Comparison of ENCODE assay signal across 8 mouse cellular contexts in genomic region chr7:80197941-80198778, GRCm38 (mm10). TPM values are rescaled to one million over a fixed set of nuclear protein-coding genes. Genes with fewer than 3 reads are reported as not detected.
DNase-seq lines count a peak whose midpoint lies in the region; ATAC-seq lines count a peak whose summit lies in the region.

No protein-coding gene starts in this region.

- WGBS in forebrain, embryonic 16.5 days: under 1% methylated on average over 63 of the region's 74 CpGs
- under 1% methylated on average over 65 of the region's 74 CpGs for WGBS in lung, embryonic 16.5 days

- no peaks in the 10 kb centered on the region for H3K36me3 ChIP-seq in forebrain, embryonic 16.5 days (ENCODE audit: control insufficient read depth, insufficient read depth)
- no peaks in the 10 kb centered on the region for H3K36me3 ChIP-seq in lung, embryonic 16.5 days (ENCODE audit: control insufficient read depth, insufficient read depth, low read length)

- H3K4me1 ChIP-seq in forebrain, embryonic 16.5 days (replicated peaks; ENCODE audit: control insufficient read depth, insufficient read depth, low read length): peaks cover 66% of the 10 kb centered on the region
- H3K4me1 ChIP-seq in lung, embryonic 16.5 days (replicated peaks; ENCODE audit: control insufficient read depth, insufficient read depth, low read length): peaks cover 24% of the 10 kb centered on the region

- intact Hi-C loops in heart, postnatal 36 days (cut with DNase I): loop anchor here (2.0 kb wide), 1 partner anchor 15 kb away; no protein-coding TSS in a partner anchor

- peak overlapping the region; percentile 79 for H3K9ac ChIP-seq in forebrain, embryonic 16.5 days (replicated peaks; ENCODE audit: low read depth, low read length)
- peak overlapping the region; percentile 86 for H3K9ac ChIP-seq in lung, embryonic 16.5 days (ENCODE audit: low read length)

- ATAC-seq in forebrain, embryonic 16.5 days: peak; percentile 85
- peak; percentile 94 for ATAC-seq in lung, embryonic 16.5 days (ENCODE audit: low read depth)

- H3K9me3 ChIP-seq in forebrain, embryonic 16.5 days (ENCODE audit: control insufficient read depth, low read length): no peaks in the 10 kb centered on the region
- H3K9me3 ChIP-seq in lung, embryonic 16.5 days (ENCODE audit: control insufficient read depth, low read length): no peaks in the 10 kb centered on the region

- peak overlapping the region; percentile 85 for H3K4me2 ChIP-seq in forebrain, embryonic 16.5 days (ENCODE audit: low read length)
- peak overlapping the region; percentile 75 for H3K4me2 ChIP-seq in lung, embryonic 16.5 days (ENCODE audit: low read depth, low read length)

- H3K4me3 ChIP-seq in forebrain, embryonic 16.5 days (replicated peaks; ENCODE audit: low read length): peak overlapping the region; percentile 65
- H3K4me3 ChIP-seq in lung, embryonic 16.5 days (ENCODE audit: low read length): peak overlapping the region; percentile 85

- peak overlapping the region; percentile 93 for H3K27ac ChIP-seq in forebrain, embryonic 16.5 days (ENCODE audit: low read length)
- H3K27ac ChIP-seq in lung, embryonic 16.5 days (ENCODE audit: low read length): peak overlapping the region; percentile 86

- peak; percentile 84 for DNase-seq in ES-CJ7 (ENCODE audit: low read depth, low spot score)
- peak; percentile 76 to 77 for DNase-seq in cerebellum, adult 18-20 months
- peak; percentile 66 to 79 for DNase-seq in heart, postnatal 36 days
- peak; percentile 71 for DNase-seq in layer of hippocampus, adult 9-11 months
- peak; percentile 67 for DNase-seq in ovary, postnatal 10 days (ENCODE audit: low spot score)
- DNase-seq in thymus, postnatal 10 days (ENCODE audit: low spot score in 2 of 2): peak; percentile 67 to 69

- H3K27me3 ChIP-seq in forebrain, embryonic 16.5 days (replicated peaks; ENCODE audit: control insufficient read depth, insufficient read depth, low read length): no peaks in the 10 kb centered on the region
- H3K27me3 ChIP-seq in lung, embryonic 16.5 days (ENCODE audit: control insufficient read depth, insufficient read depth, low read depth, low read length): no peaks in the 10 kb centered on the region

RNA-seq across cellular contexts. Expression of gene Sema4b, which starts 11.5 kb away (rescaled TPM):
- polyA plus RNA-seq in forebrain, embryonic 16.5 days (2015; fragmentation: Nextera tagmentation; extraction: Ambion mirVana): 20.6 and 26.6 TPM in 2 replicates
- total RNA-seq in heart, postnatal 36 days (2021): 10 to 100 TPM; 12.1 to 12.4 TPM
- polyA plus RNA-seq in lung, embryonic 16.5 days (2015; fragmentation: Nextera tagmentation; extraction: Ambion mirVana): 15.8 and 16.3 TPM in 2 replicates

RNA-seq across cellular contexts. Expression of gene Cib1, which starts 34.5 kb away (rescaled TPM):
- 26.5 and 26.7 TPM in 2 replicates for polyA plus RNA-seq in forebrain, embryonic 16.5 days (2015; fragmentation: Nextera tagmentation; extraction: Ambion mirVana)
- 10 to 100 TPM; 15.6 to 16.3 TPM for total RNA-seq in heart, postnatal 36 days (2021)
- polyA plus RNA-seq in lung, embryonic 16.5 days (2015; fragmentation: Nextera tagmentation; extraction: Ambion mirVana): 88.4 and 96.0 TPM in 2 replicates

RNA-seq across cellular contexts. Expression of gene Gdpgp1, which starts 34.5 kb away (rescaled TPM):
- 3.4 and 3.9 TPM in 2 replicates for polyA plus RNA-seq in forebrain, embryonic 16.5 days (2015; fragmentation: Nextera tagmentation; extraction: Ambion mirVana)
- total RNA-seq in heart, postnatal 36 days (2021): 1 to 10 TPM; 1.5 to 1.8 TPM
- 3.5 and 3.9 TPM in 2 replicates for polyA plus RNA-seq in lung, embryonic 16.5 days (2015; fragmentation: Nextera tagmentation; extraction: Ambion mirVana)

RNA-seq across cellular contexts. Expression of gene Ttll13, which starts 48.0 kb away (rescaled TPM):
- 1.0 and 1.2 TPM in 2 replicates for polyA plus RNA-seq in forebrain, embryonic 16.5 days (2015; fragmentation: Nextera tagmentation; extraction: Ambion mirVana)
- total RNA-seq in heart, postnatal 36 days (2021): under 1 TPM; 0.14 to 0.53 TPM
- 1.1 and 2.2 TPM in 2 replicates for polyA plus RNA-seq in lung, embryonic 16.5 days (2015; fragmentation: Nextera tagmentation; extraction: Ambion mirVana)

Comparison
In these comparisons a context has a peak if more than half of its experiments do, and no peak if none do; other contexts are left out.
1. Peak in every context shown above with its lines: DNase-seq, ATAC-seq, H3K4me3 ChIP-seq and H3K27ac ChIP-seq.